Mouse (Mus musculus) G1E (cell line): ENCODE measurements at regions not wholly inside any gene's neighbourhood (a gene's known extent, or its start where the extent isn't known, plus 50 kb on each side); places are given as distances from the start of the nearest gene placed in this dataset.
A peak's percentile ranks its signal among the peaks of the same experiment; 100 is the strongest.

Source experiments
- ATAC-seq: 2 replicates; pipeline ENCODE4 v1.8.0; 2016; ENCODE audit warnings: mild to moderate bottlenecking; ENCODE audit not compliant: insufficient number of reproducible peaks, poor library complexity, low FRiP score, severe bottlenecking; ENCODE audit errors: extremely low read depth
- DNase-seq: peaks from one replicate; pipeline ENCODE4 v3.0.0; 2012; ENCODE audit warnings: low spot score
- H3K27me3 ChIP-seq: 2 replicates; pipeline ENCODE4 v1.6.1; 2012; ENCODE audit warnings: mild to moderate bottlenecking, low read length, inconsistent platforms; ENCODE audit not compliant: insufficient read depth
- H3K36me3 ChIP-seq: replicated peaks from 2 replicates; pipeline ENCODE3; 2012; ENCODE audit warnings: mild to moderate bottlenecking, inconsistent platforms
- H3K4me1 ChIP-seq: 2 replicates; pipeline ENCODE4 v1.6.1; 2012; ENCODE audit warnings: low read depth, low read length, inconsistent platforms, mixed read lengths; ENCODE audit not compliant: insufficient read depth
- H3K4me3 ChIP-seq: 2 replicates; pipeline ENCODE4 v1.5.1; 2012; ENCODE audit warnings: low read depth, mild to moderate bottlenecking, inconsistent platforms, low read length, moderate library complexity, mixed read lengths
- H3K9me3 ChIP-seq: replicated peaks from 2 replicates; pipeline ENCODE4 v1.6.1; 2012; ENCODE audit warnings: inconsistent platforms
- CTCF ChIP-seq: IDR thresholded peaks from 2 replicates; pipeline ENCODE4 v1.5.1; 2012; ENCODE audit warnings: low read depth, low read length, inconsistent platforms, mixed read lengths
- GATA1 ChIP-seq: IDR thresholded peaks from 2 replicates; pipeline ENCODE4 v1.6.1; 2012; ENCODE audit warnings: borderline replicate concordance, low read length, inconsistent platforms, mixed read lengths
- GATA2 ChIP-seq: IDR thresholded peaks from 2 replicates; pipeline ENCODE4 v1.6.1; 2012; ENCODE audit warnings: low read depth, low read length, inconsistent platforms, borderline replicate concordance
- POLR2AphosphoS5 ChIP-seq: IDR thresholded peaks from 2 replicates; pipeline ENCODE4 v1.6.1; 2012; ENCODE audit warnings: low read depth, low read length, inconsistent platforms; ENCODE audit not compliant: insufficient replicate concordance
- TAL1 ChIP-seq: conservative IDR thresholded peaks from 2 replicates; pipeline ENCODE4 v1.6.1; 2012; ENCODE audit warnings: low read depth, low read length, inconsistent platforms, mixed read lengths

- H3K27me3 ChIP-seq = no peaks in the 10 kb centered on the region
- no peaks in the 10 kb centered on the region for H3K36me3 ChIP-seq
- no peak for TF ChIP-seq GATA2
- TF ChIP-seq CTCF = peak; percentile 71
- peaks cover 52% of the 10 kb centered on the region for H3K4me1 ChIP-seq
- H3K4me3 ChIP-seq = peak overlapping the region; percentile 67
- DNase-seq (peak; percentile 70), ATAC-seq (peak; percentile 66)
- no peaks in the 10 kb centered on the region for H3K9me3 ChIP-seq
Observed at GRCm38 (mm10) chr12:32291962-32292748, 83.7 kb upstream of the Pik3cg start.

GRCm38 (mm10) chr12:32292749-32293128 lies 84.3 kb upstream of the Pik3cg start:
- H3K4me3 ChIP-seq = peak overlapping the region; percentile 67; the same call in 1 of the 2 replicates
- no peaks in the 10 kb centered on the region for H3K36me3 ChIP-seq
- ATAC-seq = peak; percentile 52
- H3K4me1 ChIP-seq = peaks cover 49% of the 10 kb centered on the region
- no peaks in the 10 kb centered on the region for H3K27me3 ChIP-seq
- no peaks in the 10 kb centered on the region for H3K9me3 ChIP-seq
- TF ChIP-seq TAL1 (no peak), CTCF (no peak)
- DNase-seq = peak; percentile 58

- H3K27me3 ChIP-seq = no peaks in the 10 kb centered on the region
- no peak for ATAC-seq
- TF ChIP-seq GATA1 = no peak
- H3K4me1 ChIP-seq = peaks cover 29% of the 10 kb centered on the region
- DNase-seq = no peak
- no peak overlapping the region for H3K4me3 ChIP-seq
- no peaks in the 10 kb centered on the region for H3K9me3 ChIP-seq
- no peaks in the 10 kb centered on the region for H3K36me3 ChIP-seq
Observed at GRCm38 (mm10) chr12:32297431-32297830, 81.1 kb upstream of the Ccdc71l start.

GRCm38 (mm10) chr12:32299714-32300113 lies 78.8 kb upstream of the Ccdc71l start:
- DNase-seq = no peak
- TF ChIP-seq CTCF = no peak
- no peak for TF ChIP-seq POLR2AphosphoS5
- no peak for TF ChIP-seq TAL1
- no peak for TF ChIP-seq GATA1
- no peak for TF ChIP-seq GATA2
- H3K9me3 ChIP-seq = no peaks in the 10 kb centered on the region
- H3K4me3 ChIP-seq = no peak overlapping the region
- H3K36me3 ChIP-seq = no peaks in the 10 kb centered on the region
- H3K4me1 ChIP-seq = peaks cover 16% of the 10 kb centered on the region
- no peaks in the 10 kb centered on the region for H3K27me3 ChIP-seq
- ATAC-seq = no peak

GRCm38 (mm10) chr12:32305736-32306135 lies 72.8 kb upstream of the Ccdc71l start:
- H3K4me3 ChIP-seq = no peak overlapping the region
- ATAC-seq = no peak

GRCm38 (mm10) chr12:32306326-32306725 lies 72.2 kb upstream of the Ccdc71l start:
- H3K27me3 ChIP-seq = no peaks in the 10 kb centered on the region
- peaks cover 38% of the 10 kb centered on the region for H3K4me1 ChIP-seq
- no peaks in the 10 kb centered on the region for H3K9me3 ChIP-seq
- no peak for DNase-seq
- ATAC-seq = no peak
- TF ChIP-seq POLR2AphosphoS5 = no peak
- no peak for TF ChIP-seq CTCF
- TF ChIP-seq TAL1 = no peak
- TF ChIP-seq GATA2 = no peak
- no peak for TF ChIP-seq GATA1
- H3K36me3 ChIP-seq = no peaks in the 10 kb centered on the region
- no peak overlapping the region for H3K4me3 ChIP-seq

More at GRCm38 (mm10) chr12:32305736-32306135, 72.8 kb upstream of the Ccdc71l start:
- no peaks in the 10 kb centered on the region for H3K36me3 ChIP-seq
- peaks cover 38% of the 10 kb centered on the region for H3K4me1 ChIP-seq
- no peak for TF ChIP-seq GATA1
- TF ChIP-seq CTCF = no peak
- no peak for TF ChIP-seq GATA2
- no peak for TF ChIP-seq TAL1
- no peak for TF ChIP-seq POLR2AphosphoS5
- DNase-seq = no peak
- no peaks in the 10 kb centered on the region for H3K9me3 ChIP-seq
- no peaks in the 10 kb centered on the region for H3K27me3 ChIP-seq
